Mouse (Mus musculus) heart, adult 2 months (tissue): ENCODE measurements around the gene Fndc7. TPM values are rescaled to one million over a fixed set of nuclear protein-coding genes. Genes with fewer than 3 reads are reported as not detected.

ENCODE experiments used
- DNase-seq, 2 experiments: peaks; one replicate each; pipeline ENCODE4 v3.0.0; 2021
- H3K27ac ChIP-seq: fragments of 200-600 bp; 2 replicates; pipeline ENCODE4 v1.8.1; 2022
- H3K27me3 ChIP-seq: fragments of 200-500 bp; 2 replicates; pipeline ENCODE4 v1.6.1; 2012; ENCODE audit warnings: mild to moderate bottlenecking, low read length, inconsistent platforms, mixed read lengths; ENCODE audit not compliant: control insufficient read depth, insufficient read depth
- H3K36me3 ChIP-seq: fragments of 200-500 bp; 2 replicates; pipeline ENCODE4 v1.6.1; 2012; ENCODE audit warnings: low read length, inconsistent platforms; ENCODE audit not compliant: control insufficient read depth, insufficient read depth
- H3K4me1 ChIP-seq: fragments of 200-500 bp; 2 replicates; pipeline ENCODE4 v1.6.1; 2011; ENCODE audit warnings: low read length; ENCODE audit not compliant: control insufficient read depth, insufficient read depth
- H3K4me3 ChIP-seq: fragments of 200-600 bp; 2 replicates; pipeline ENCODE4 v1.8.1; 2022
- H3K79me2 ChIP-seq: fragments of 200-500 bp; replicated peaks from 2 replicates; pipeline ENCODE4 v1.6.1; 2012; ENCODE audit warnings: mild to moderate bottlenecking, inconsistent platforms, low read length, moderate library complexity, mixed read lengths; ENCODE audit not compliant: control insufficient read depth, insufficient read depth
- H3K9ac ChIP-seq: fragments of 200-500 bp; 2 replicates; pipeline ENCODE4 v1.6.1; 2012; ENCODE audit warnings: low read depth, mild to moderate bottlenecking, control low read depth, inconsistent platforms, low read length, mixed read lengths
- CTCF ChIP-seq: fragments of 200-600 bp; IDR thresholded peaks from 2 replicates; pipeline ENCODE4 v1.8.1; 2022; ENCODE audit warnings: antibody characterized with exemption, mild to moderate bottlenecking, moderate library complexity
- EP300 ChIP-seq: fragments of 200-500 bp; IDR thresholded peaks from 2 replicates; pipeline ENCODE4 v1.6.1; 2011; ENCODE audit warnings: low read depth, low read length, control low read depth; ENCODE audit not compliant: insufficient read depth
- POLR2A ChIP-seq: fragments of 200-500 bp; IDR thresholded peaks from 2 replicates; pipeline ENCODE4 v1.6.1; 2011; ENCODE audit warnings: mild to moderate bottlenecking, low read depth, low read length, control low read depth; ENCODE audit not compliant: insufficient read depth
- WGBS: fragments of 180-500 bp; shearing (Covaris S2); methylation state at CpG from one replicate; pipeline ENCODE4 v1.1.7; 2018; 5-methylcytosine and 5-hydroxymethylcytosine counted together
- intact Hi-C: fragments of 180-260 bp; cut with DNase I; formaldehyde crosslinking; loops from one replicate; pipeline ENCODE4 v1.15.1; 2025
- polyA plus RNA-seq: library from polyadenylated mRNA; depleted of rRNA; stranded (reverse); fragments of >200 nt; gene quantifications from 2 replicates; pipeline ENCODE4 v1.2.3, GENCODE M21; 2012; rRNA removed
- total RNA-seq, 2 experiments: library from RNA; stranded (reverse); gene quantifications; 2 replicates each; pipeline ENCODE4 v1.2.3; 2021

Fndc7 gene
- total and polyA plus RNA-seq, 3 experiments: 0.08 to 0.27 (median 0.16) TPM

DNA sequence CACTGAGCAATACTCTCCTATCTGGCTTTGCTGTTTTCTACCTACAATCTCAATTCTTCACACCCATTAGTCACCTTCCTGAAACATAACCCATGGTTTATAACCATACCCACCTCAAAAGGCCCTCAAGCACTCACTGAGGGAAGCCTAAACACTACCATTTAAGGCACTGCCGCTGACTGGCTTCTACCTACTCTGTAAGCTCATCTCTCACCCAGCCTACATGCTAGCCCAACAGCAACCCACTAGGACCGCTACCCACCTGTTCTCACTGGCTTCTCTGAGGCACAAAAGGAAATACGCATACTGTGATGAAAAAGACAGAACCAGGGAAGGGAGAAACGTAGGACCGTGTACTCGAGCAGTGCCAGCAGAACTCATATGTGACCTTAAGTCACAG is 58.1 kb downstream of the Fndc7 start:
- Histone ChIP-seq H3K36me3 (peaks cover 5% of the 10 kb centered on the region), H3K9ac (no peak overlapping the region), H3K4me1 (peaks cover 5% of the 10 kb centered on the region), H3K4me3 (no peak overlapping the region), H3K27me3 (no peaks in the 10 kb centered on the region), H3K27ac (no peak overlapping the region), H3K79me2 (peaks cover 15% of the 10 kb centered on the region)
- intact Hi-C loops: loop anchor here (10.0 kb wide), 1 partner anchor 267 kb away; the partner anchor contains the start of gene Tmem167b
- WGBS: 91% methylated on average over 6 of the region's 6 CpGs
- no peak for TF ChIP-seq POLR2A
- TF ChIP-seq CTCF: no peak
- TF ChIP-seq EP300: no peak
- no peak for DNase-seq

- Histone ChIP-seq H3K4me1 (peaks cover 5% of the 10 kb centered on the region), H3K27ac (peak overlapping the region; percentile 8), H3K4me3 (no peak overlapping the region), H3K79me2 (peaks cover 13% of the 10 kb centered on the region), H3K9ac (no peak overlapping the region), H3K27me3 (no peaks in the 10 kb centered on the region), H3K36me3 (no peaks in the 10 kb centered on the region; the same call in 1 of the 2 replicates)
- WGBS: 65% methylated on average over 11 of the region's 11 CpGs
- TF ChIP-seq POLR2A (no peak), CTCF (no peak), EP300 (no peak)
- intact Hi-C loops: loop anchor here (10.0 kb wide), 1 partner anchor 266 kb away; the partner anchor contains the start of gene Tmem167b
- peak; percentile 23 to 39 for DNase-seq
Observed at GRCm38 (mm10) chr3:108830493-108830892, 59.3 kb downstream of the Fndc7 start.

DNA sequence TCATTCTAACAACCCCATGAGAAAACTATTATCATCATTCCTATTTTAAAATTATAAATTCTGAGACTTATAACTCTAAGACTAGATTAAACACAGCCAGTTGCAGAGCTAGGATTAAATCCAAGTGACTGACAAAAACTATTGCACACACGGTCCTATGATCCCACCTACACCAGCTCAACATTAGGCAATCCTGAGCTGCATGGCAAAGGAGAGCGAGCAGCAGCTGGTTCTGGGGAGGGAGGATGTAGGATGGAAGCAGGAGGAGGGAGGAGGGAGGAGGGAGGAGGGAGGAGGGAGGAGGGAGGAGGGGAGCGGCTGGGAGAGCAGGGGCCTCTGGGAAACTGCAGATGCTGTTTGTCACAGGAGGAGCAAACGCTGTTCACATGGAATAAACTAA is 74.2 kb downstream of the Fndc7 start:
- H3K27ac ChIP-seq: no peak overlapping the region
- H3K27me3 ChIP-seq: no peaks in the 10 kb centered on the region
- H3K36me3 ChIP-seq: peaks cover 2% of the 10 kb centered on the region
- no peak for DNase-seq
- H3K4me1 ChIP-seq: 0 out of 2 replicates have a peak, but pooled peaks cover 1% of the 10 kb centered on the region
- H3K79me2 ChIP-seq: no peaks in the 10 kb centered on the region
- intact Hi-C loops: no loop called here
- no peak overlapping the region for H3K4me3 ChIP-seq
- no peak for TF ChIP-seq CTCF
- TF ChIP-seq EP300: no peak
- no peak for TF ChIP-seq POLR2A
- whole genome bisulfite sequencing: 64% methylated on average over 4 of the region's 4 CpGs
- no peak overlapping the region for H3K9ac ChIP-seq

- DNase-seq: no peak
- TF ChIP-seq POLR2A: no peak
- TF ChIP-seq EP300: no peak
- TF ChIP-seq CTCF: no peak
- Histone ChIP-seq H3K27ac (no peak overlapping the region), H3K4me3 (no peak overlapping the region), H3K36me3 (peaks cover 2% of the 10 kb centered on the region), H3K27me3 (no peaks in the 10 kb centered on the region), H3K79me2 (no peaks in the 10 kb centered on the region), H3K4me1 (0 out of 2 replicates have a peak, but pooled peaks cover 1% of the 10 kb centered on the region), H3K9ac (no peak overlapping the region)
- intact Hi-C loops: no loop called here
- WGBS: 54% methylated on average over 4 of the region's 4 CpGs
Observed at GRCm38 (mm10) chr3:108810747-108811263, 79.0 kb downstream of the Fndc7 start.

GRCm38 (mm10) chr3:108805622-108806021 is 84.2 kb downstream of the Fndc7 start:
- Histone ChIP-seq H3K4me3 (no peak overlapping the region), H3K27me3 (no peaks in the 10 kb centered on the region), H3K4me1 (no peaks in the 10 kb centered on the region; the same call in 1 of the 2 replicates), H3K79me2 (no peaks in the 10 kb centered on the region), H3K9ac (no peak overlapping the region), H3K27ac (no peak overlapping the region), H3K36me3 (peaks cover 6% of the 10 kb centered on the region)
- no peak for DNase-seq
- TF ChIP-seq POLR2A (no peak), EP300 (no peak), CTCF (no peak)
- WGBS: 74% methylated on average over 5 of the region's 5 CpGs
- intact Hi-C loops: no loop called here

Other genes with a start within 250 kb of the Fndc7 start
- 10 to 100 TPM; 42.7 to 52.0 TPM for gene Clcc1, start 236.1 kb downstream of the Fndc7 start, total RNA-seq
- 34.0 and 45.2 TPM in 2 replicates for gene Clcc1, start 236.1 kb downstream of the Fndc7 start, polyA plus RNA-seq
- under 1 TPM; 0.57 to 0.94 TPM for gene Gpsm2, start 167.7 kb downstream of the Fndc7 start, total RNA-seq
- 0.82 and 0.91 TPM in 2 replicates for gene Gpsm2, start 167.7 kb downstream of the Fndc7 start, polyA plus RNA-seq
- gene Aknad1, start 150.3 kb downstream of the Fndc7 start, total RNA-seq: under 1 TPM in 1 of 2 experiments, not detected in 1; 0.05 TPM
- 0.04 and 0.06 TPM in 2 replicates for gene Aknad1, start 150.3 kb downstream of the Fndc7 start, polyA plus RNA-seq
- 10 to 100 TPM; 25.7 to 27.3 TPM for gene Stxbp3, start 49.5 kb downstream of the Fndc7 start, total RNA-seq
- 7.0 and 11.8 TPM in 2 replicates for gene Stxbp3, start 49.5 kb downstream of the Fndc7 start, polyA plus RNA-seq
- gene Prpf38b, start 21.7 kb upstream of the Fndc7 start, total RNA-seq: 10 to 100 TPM; 17.3 to 21.1 TPM
- 13.6 and 17.8 TPM in 2 replicates for gene Prpf38b, start 21.7 kb upstream of the Fndc7 start, polyA plus RNA-seq
- gene Henmt1, start 49.9 kb upstream of the Fndc7 start, total RNA-seq: not detected
- gene Henmt1, start 49.9 kb upstream of the Fndc7 start, polyA plus RNA-seq: not detected in 2 replicates
- not detected for gene Gm9857, start 50.4 kb upstream of the Fndc7 start, total RNA-seq
- gene Gm9857, start 50.4 kb upstream of the Fndc7 start, polyA plus RNA-seq: not detected in 2 replicates
- 10 to 100 TPM; 11.2 to 12.7 TPM for gene Fam102b, start 137.6 kb upstream of the Fndc7 start, total RNA-seq
- 4.9 and 7.7 TPM in 2 replicates for gene Fam102b, start 137.6 kb upstream of the Fndc7 start, polyA plus RNA-seq
- gene Slc25a54, start 190.5 kb upstream of the Fndc7 start, total RNA-seq: not detected
- gene Slc25a54, start 190.5 kb upstream of the Fndc7 start, polyA plus RNA-seq: not detected in 2 replicates
- 1 to 10 TPM; 5.7 to 7.4 TPM for gene Slc25a24, start 233.1 kb upstream of the Fndc7 start, total RNA-seq
- gene Slc25a24, start 233.1 kb upstream of the Fndc7 start, polyA plus RNA-seq: 1.9 and 3.3 TPM in 2 replicates